Mouse (Mus musculus) kidney, postnatal 4 days (tissue): ENCODE data around the gene 2210010C04Rik.
"Not testable (repeated sequence)": the region's sequence is repeated elsewhere in the genome, so short reads cannot be mapped to it uniquely, and the experiment has no call there.

Experiments used
- DNase-seq, 2 experiments: peaks; one replicate each; pipeline ENCODE4 v3.0.0; 2021; ENCODE audit warnings: mixed read lengths in 2 of 2

The 2210010C04Rik gene

DNA sequence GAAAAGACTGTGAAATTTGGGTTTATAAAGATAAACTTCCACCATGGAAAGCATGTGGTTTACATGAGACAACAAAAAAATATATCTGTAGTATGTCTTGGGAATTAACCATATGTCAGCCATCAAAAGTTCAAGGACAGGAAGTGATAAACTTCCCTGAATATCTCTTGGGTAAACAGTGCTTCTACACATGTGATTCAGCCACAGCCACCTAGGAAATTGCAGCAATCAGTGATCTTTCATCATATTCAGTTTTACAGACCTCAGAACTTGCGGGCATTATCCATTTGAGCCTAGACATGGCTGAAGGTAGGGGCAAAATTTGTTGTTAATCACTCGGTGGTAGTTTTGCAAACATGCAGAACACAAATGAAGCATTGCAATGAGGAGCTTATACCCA lies 16.7 kb downstream of the 2210010C04Rik start:
- no peak for DNase-seq

DNA sequence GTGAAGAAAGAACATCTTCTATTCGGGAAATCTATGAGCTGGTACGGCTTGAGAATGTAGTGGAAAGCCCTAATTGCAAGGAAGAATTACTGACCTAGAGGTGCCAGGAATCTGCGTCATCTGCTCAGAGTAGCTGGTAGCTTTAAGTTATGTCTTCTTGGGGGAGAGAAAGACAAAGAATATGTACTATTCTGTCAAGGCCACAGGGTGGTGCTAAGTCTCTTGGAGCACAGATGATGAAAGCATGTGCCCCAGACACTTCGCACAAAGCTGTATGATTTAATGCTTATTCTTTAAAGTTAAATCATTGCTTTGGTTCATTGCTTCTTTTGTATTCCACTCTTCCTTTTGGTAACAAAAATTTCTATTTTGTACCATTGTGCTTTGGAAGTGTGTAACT lies 20.2 kb downstream of the 2210010C04Rik start:
- no peak for DNase-seq

DNA sequence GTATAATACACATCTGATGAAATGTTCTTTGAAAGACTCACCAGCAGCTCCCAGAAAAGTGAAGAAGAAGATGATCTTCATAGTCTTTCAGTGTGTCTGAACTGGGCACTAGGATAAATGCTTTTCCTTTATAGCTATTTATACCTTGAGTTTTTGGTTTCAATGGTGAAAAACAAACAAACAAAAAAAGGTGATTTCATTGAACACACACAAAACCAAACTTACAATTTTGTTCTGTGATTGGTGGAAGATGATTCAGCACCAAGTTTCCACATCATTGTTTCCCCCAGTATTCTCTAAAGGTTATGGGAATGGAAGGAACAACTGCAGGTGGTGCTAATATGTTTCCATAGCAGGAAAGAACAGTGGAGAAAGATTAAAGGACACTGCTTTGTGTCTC lies 35.9 kb downstream of the 2210010C04Rik start, which contains the start of gene Gm2663:
Gene Gm2663 (minus strand): TSS at position 101 of the 400 bp plus-strand sequence.
- DNase-seq, result not testable (repeated sequence)
